Mouse (Mus musculus) forebrain, embryonic 10.5 days (tissue): Measurements from ENCODE around the gene Nup37. TPM values are rescaled to one million over a fixed set of nuclear protein-coding genes. Genes with fewer than 3 reads are reported as not detected.
A peak's percentile ranks its signal among the peaks of the same experiment; 100 is the strongest.

ENCODE experiments used
- DNase-seq: peaks from one replicate; pipeline ENCODE4 v3.0.0-alpha.2; 2017; ENCODE audit warnings: low spot score; ENCODE audit errors: extremely low spot score
- H3K27ac ChIP-seq: fragments of 300-500 bp; sonication (generic); 2 replicates; pipeline ENCODE4 v1.5.1; 2016; ENCODE audit warnings: mild to moderate bottlenecking
- H3K27me3 ChIP-seq: fragments of 300-500 bp; sonication (generic); 2 replicates; pipeline ENCODE4 v1.6.1; 2016; ENCODE audit warnings: mild to moderate bottlenecking; ENCODE audit not compliant: poor library complexity, severe bottlenecking
- H3K36me3 ChIP-seq: fragments of 300-500 bp; sonication (generic); replicated peaks from 2 replicates; pipeline ENCODE4 v1.6.1; 2016; ENCODE audit warnings: mild to moderate bottlenecking, moderate library complexity
- H3K4me1 ChIP-seq: fragments of 300-500 bp; sonication (generic); 2 replicates; pipeline ENCODE4 v1.6.1; 2016
- H3K4me3 ChIP-seq: fragments of 300-500 bp; sonication (generic); 2 replicates; pipeline ENCODE4 v1.5.1; 2016; ENCODE audit warnings: mild to moderate bottlenecking, moderate library complexity
- H3K9me3 ChIP-seq: fragments of 300-500 bp; sonication (generic); 2 replicates; pipeline ENCODE4 v1.6.1; 2016; ENCODE audit warnings: mild to moderate bottlenecking, moderate library complexity
- WGBS: fragments of 180-500 bp; shearing (Covaris S2); methylation state at CpG from one replicate; pipeline ENCODE4 v1.1.7; 2016; 5-methylcytosine and 5-hydroxymethylcytosine counted together
- polyA plus RNA-seq: library from polyadenylated mRNA; unstranded; fragments of >200 nt; fragmentation: Nextera tagmentation; extraction: Ambion mirVana; gene quantifications from 2 replicates; pipeline ENCODE4 v1.2.1, GENCODE M21; 2016

Gene Nup37
- polyA plus RNA-seq, 1 experiment from 2014 or later: 116 TPM

DNA sequence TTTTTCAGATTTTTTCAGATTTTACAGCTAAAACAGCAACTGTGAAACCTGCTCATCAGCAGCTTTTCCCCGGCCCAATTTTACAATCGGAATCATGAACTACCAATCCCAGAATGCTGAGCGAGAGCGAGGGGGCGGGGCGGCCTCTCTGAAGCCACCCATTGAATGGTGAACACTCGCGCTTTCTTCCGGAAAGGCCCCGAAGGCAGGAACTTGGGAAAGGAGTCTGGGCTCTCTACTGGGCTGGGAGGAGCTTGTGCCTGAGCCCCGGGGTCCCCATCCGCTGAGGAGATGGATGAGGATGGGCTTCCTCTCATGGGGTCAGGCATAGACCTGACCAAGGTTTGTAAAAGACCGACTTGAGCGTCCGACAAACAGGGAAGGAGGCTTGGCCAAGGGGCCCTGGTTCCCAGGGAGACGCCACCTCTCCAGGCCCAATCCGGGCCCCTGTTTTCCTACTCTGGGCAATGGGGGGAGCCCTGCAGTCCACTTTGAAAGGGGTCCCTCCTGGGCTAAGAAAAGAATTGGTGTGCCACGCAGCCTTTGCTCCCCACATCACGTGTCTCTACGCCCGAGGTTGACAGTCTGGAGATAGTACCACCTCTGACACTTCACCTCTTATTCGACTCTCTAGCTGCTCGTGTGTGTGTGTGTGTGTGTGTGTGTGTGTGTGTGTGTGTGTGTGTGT, 54.3 kb downstream of the Nup37 start, which contains the start of gene Washc3:
Washc3 (plus strand) TSS at position 143 of the 688 bp plus-strand sequence.
- peak; percentile 88 for DNase-seq
- Histone ChIP-seq H3K9me3 (no peaks in the 10 kb centered on the region), H3K27me3 (no peaks in the 10 kb centered on the region), H3K4me3 (peak within 1 kb of the TSS; percentile 68), H3K4me1 (peaks cover 13% of the 10 kb centered on the region), H3K36me3 (peaks cover 6% of the 10 kb centered on the region), H3K27ac (peak within 1 kb of the TSS; percentile 92)
- WGBS: 3% methylated on average over 23 of the region's 23 CpGs

DNA sequence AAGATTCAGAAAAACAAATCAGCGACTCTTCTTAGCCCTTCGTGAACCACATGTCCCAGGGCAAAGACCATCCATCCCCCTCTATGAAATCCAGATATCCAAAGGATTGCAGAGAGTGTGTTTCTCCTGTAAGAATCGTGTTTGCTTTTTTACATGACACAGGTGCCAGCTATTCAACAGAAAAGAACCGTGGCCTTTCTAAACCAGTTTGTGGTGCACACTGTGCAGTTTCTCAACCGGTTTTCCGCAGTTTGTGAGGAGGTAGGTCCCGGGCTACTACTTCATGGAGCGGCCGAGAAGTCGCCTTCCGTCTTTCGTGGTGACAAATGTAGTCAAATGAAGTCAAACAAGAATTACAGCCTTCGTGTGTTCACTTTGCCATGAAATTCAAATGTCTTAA, 54.9 kb downstream of the Nup37 start:
- Histone ChIP-seq H3K4me1 (peaks cover 13% of the 10 kb centered on the region), H3K27ac (peak overlapping the region; percentile 92), H3K36me3 (peaks cover 6% of the 10 kb centered on the region), H3K27me3 (no peaks in the 10 kb centered on the region), H3K9me3 (no peaks in the 10 kb centered on the region), H3K4me3 (peak overlapping the region; percentile 68)
- WGBS: 85% methylated on average over 13 of the region's 13 CpGs
- no peak for DNase-seq

DNA sequence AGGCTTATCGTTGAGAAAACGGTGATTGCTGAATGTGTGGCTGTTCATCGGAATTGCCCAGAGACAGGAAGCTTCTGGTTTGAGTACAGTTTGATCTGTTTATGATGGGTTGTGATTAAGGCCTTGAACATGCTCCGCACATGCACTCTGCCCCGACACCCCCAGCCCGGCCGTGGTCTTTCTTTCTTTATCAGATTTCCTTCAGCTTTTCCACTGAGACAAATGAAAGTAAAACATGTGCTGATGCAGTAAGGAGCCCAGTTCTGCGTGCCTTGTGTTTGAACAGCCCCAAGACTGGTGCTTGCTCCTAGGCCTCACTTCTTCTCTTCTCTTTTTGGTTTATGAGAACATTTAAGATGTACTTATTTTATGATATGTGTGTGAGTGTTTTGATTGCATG, 55.8 kb downstream of the Nup37 start:
- H3K9me3 ChIP-seq: no peaks in the 10 kb centered on the region
- WGBS: 93% methylated on average over 8 of the region's 8 CpGs
- H3K27me3 ChIP-seq: no peaks in the 10 kb centered on the region
- peaks cover 13% of the 10 kb centered on the region for H3K4me1 ChIP-seq
- no peak overlapping the region for H3K27ac ChIP-seq
- H3K36me3 ChIP-seq: peaks cover 6% of the 10 kb centered on the region
- no peak for DNase-seq
- H3K4me3 ChIP-seq: no peak overlapping the region

DNA sequence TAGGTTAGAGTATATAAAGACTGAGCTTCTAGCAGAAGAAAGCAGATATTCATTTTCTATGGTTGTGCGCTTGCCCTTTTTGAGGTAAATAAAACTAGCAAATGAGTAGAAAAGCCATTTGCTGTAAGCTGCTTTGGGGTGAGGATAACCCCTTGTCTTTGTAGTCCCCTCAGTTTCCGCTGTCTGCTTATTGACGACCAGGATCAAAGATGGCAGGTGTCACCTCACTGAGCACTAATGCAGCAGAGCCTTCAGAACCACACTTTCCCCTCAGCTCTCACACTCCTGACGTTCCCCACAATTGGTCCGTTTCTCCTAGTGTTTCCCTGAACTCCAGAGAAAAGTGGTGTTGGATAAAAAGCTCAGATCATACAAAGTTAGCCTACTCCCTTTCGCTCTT, 56.4 kb downstream of the Nup37 start:
- Histone ChIP-seq H3K4me3 (no peak overlapping the region), H3K9me3 (no peaks in the 10 kb centered on the region), H3K27ac (no peak overlapping the region), H3K36me3 (peaks cover 6% of the 10 kb centered on the region), H3K27me3 (no peaks in the 10 kb centered on the region), H3K4me1 (peaks cover 13% of the 10 kb centered on the region)
- DNase-seq: no peak
- WGBS: 92% methylated on average over 6 of the region's 6 CpGs

DNA sequence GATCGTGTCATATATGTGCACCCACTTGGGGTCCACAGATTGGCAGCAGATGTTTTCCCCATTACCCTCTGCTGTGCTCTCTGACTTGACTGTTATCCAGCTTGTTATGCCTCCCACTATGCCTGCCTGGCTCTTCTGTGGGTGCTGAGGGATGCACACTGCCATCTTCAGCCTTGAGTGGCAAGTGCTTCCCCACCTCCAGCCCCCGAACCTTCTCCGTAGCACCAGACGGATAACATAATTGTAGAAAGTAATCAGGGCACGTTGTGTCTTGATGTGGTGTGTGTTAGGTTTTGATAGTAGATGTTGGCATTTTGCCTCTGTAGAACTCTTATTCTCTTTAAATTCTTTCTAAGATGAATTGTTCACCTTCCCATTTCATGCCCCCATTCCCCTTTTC, 65.9 kb downstream of the Nup37 start:
- H3K9me3 ChIP-seq: no peaks in the 10 kb centered on the region
- no peak overlapping the region for H3K27ac ChIP-seq
- no peak overlapping the region for H3K4me3 ChIP-seq
- WGBS: 95% methylated on average over 5 of the region's 5 CpGs
- no peaks in the 10 kb centered on the region for H3K27me3 ChIP-seq
- DNase-seq: no peak
- H3K4me1 ChIP-seq: no peaks in the 10 kb centered on the region
- H3K36me3 ChIP-seq: peaks cover 13% of the 10 kb centered on the region

DNA sequence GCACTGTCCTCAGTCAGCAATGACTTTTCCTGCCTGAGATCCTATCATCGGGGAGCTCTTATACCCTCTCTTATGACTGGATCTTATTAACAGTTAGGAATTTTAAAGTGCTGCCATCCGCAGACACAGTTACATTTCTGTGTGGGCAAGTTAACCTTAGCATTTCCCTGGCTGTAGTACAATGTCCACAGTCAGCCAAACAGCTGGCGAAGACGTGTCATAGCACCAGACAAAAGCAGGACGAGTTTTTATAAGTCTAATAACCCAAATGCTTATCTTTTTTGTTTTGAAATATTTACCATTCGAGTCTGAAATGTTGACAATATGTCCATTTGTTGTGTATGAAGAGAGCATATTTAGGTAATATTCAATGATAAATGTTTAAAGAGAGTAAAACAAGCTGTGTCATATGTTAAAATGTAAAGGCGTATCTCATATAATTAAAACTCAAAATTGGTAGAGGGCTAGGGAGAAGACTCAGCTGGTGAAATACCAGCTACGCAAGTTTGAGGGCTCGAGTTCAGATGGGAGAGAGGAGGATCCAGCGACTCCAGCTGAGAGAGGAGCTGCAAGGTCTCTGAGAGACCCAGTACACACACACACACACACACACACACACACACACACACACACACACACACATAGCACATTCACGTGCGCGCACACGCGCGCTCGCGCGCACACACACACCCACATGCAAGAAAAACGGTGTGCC, 68.2 kb downstream of the Nup37 start:
- no peaks in the 10 kb centered on the region for H3K4me1 ChIP-seq
- DNase-seq: no peak
- 95% methylated on average over 20 of the region's 20 CpGs for WGBS
- no peak overlapping the region for H3K4me3 ChIP-seq
- H3K27me3 ChIP-seq: no peaks in the 10 kb centered on the region
- H3K36me3 ChIP-seq: peaks cover 13% of the 10 kb centered on the region
- H3K9me3 ChIP-seq: no peaks in the 10 kb centered on the region
- no peak overlapping the region for H3K27ac ChIP-seq

DNA sequence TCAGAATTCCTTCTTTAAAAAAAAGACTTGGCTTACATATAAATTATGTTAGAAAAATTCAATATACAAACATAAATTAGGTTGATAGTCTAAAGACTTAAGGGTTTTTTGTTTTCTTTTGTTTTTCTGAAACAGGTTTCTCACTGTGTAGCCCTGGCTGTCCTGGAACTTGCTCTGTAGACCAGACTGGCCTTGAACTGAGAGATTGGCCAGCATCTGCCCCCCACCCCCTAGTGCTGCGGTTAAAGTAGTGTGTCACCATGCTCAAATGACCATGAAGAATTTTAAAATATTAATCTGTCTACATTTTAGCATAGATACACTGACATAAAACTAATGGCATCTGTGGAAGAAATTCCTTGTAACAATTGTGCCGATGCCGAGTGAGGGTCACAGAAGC, 71.4 kb downstream of the Nup37 start:
- no peaks in the 10 kb centered on the region for H3K9me3 ChIP-seq
- no peaks in the 10 kb centered on the region for H3K27me3 ChIP-seq
- 96% methylated on average over 3 of the region's 3 CpGs for WGBS
- no peak overlapping the region for H3K4me3 ChIP-seq
- DNase-seq: no peak
- peaks cover 26% of the 10 kb centered on the region for H3K36me3 ChIP-seq
- H3K4me1 ChIP-seq: no peaks in the 10 kb centered on the region
- no peak overlapping the region for H3K27ac ChIP-seq

DNA sequence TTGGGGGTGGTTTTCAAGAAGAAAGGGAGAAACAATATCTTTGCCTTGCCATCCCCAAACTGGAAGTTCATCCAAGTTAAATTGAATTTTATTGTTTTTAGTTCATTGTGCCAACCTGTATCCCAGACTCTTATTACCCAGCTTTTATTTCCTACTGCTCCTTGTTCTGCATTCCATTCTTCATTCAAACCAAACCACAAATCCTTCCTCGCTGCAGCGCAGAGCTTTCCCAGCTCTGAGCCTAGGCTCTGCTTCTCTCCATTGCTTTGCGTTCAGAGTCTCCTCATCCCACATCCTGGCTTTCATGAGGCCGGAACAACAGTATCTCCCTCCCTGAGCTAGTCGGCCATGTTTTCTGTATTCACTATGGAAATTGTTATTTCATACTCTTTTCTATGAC, 74.9 kb downstream of the Nup37 start:
- Histone ChIP-seq H3K27ac (no peak overlapping the region), H3K27me3 (no peaks in the 10 kb centered on the region), H3K36me3 (peaks cover 26% of the 10 kb centered on the region), H3K4me3 (no peak overlapping the region), H3K4me1 (no peaks in the 10 kb centered on the region), H3K9me3 (no peaks in the 10 kb centered on the region)
- 95% methylated on average over 5 of the region's 5 CpGs for WGBS
- DNase-seq: no peak

DNA sequence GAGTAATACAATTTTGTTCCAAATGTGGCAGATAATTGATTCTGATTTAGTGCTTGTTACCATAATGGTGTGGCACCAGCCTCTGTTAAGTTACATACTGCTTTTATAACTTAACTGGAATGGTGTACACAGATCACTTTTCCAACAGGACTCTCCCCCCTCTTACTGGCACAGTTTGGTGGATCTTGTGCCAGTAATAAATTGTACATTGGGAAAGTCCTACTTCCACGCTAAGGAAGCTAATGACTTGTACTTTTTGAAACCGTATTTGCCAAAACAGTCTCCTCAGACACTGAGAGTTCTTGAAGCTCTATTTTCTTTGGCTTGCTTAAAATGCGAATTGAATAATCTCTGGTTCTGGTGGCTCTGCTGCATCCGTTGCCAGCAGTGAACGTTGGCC, 78.6 kb downstream of the Nup37 start:
- Histone ChIP-seq H3K27me3 (no peaks in the 10 kb centered on the region), H3K4me1 (no peaks in the 10 kb centered on the region), H3K27ac (no peak overlapping the region), H3K36me3 (peaks cover 28% of the 10 kb centered on the region), H3K4me3 (no peak overlapping the region), H3K9me3 (no peaks in the 10 kb centered on the region)
- WGBS: 95% methylated on average over 5 of the region's 5 CpGs
- no peak for DNase-seq

DNA sequence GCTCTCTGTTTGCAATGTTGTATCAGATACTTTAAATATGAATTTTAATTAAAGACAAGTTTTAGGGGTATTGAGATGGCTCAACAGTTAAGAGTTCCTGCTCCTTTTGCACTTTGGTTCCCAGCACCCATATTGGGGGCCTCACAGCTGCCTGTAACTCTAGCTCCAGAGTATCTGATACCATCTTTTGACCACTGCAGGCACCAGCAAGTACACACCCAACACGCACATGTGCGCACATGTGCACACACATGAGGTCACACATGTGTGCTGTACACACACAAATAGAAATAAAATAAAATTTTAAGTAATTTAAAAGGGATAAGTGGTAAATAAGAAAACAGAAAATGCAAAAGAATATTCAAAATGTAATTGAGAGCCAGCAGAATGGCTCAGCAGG, 81.2 kb downstream of the Nup37 start:
- H3K4me3 ChIP-seq: no peak overlapping the region
- 97% methylated on average over 2 of the region's 2 CpGs for WGBS
- DNase-seq: no peak
- no peak overlapping the region for H3K27ac ChIP-seq
- H3K27me3 ChIP-seq: no peaks in the 10 kb centered on the region
- 0 out of 2 replicates have a peak, but pooled peaks cover 6% of the 10 kb centered on the region for H3K4me1 ChIP-seq
- peaks cover 18% of the 10 kb centered on the region for H3K36me3 ChIP-seq
- no peaks in the 10 kb centered on the region for H3K9me3 ChIP-seq

Other genes starting within 250 kb of the Nup37 start
- gene Pmch, start 55.9 kb upstream of the Nup37 start, polyA plus RNA-seq: 0.38 and 0.83 TPM in 2 replicates
- gene Parpbp, start 51 bp upstream of the Nup37 start, polyA plus RNA-seq: 15.3 and 17.3 TPM in 2 replicates
- gene Washc3, start 54.1 kb downstream of the Nup37 start, polyA plus RNA-seq: 46.7 TPM in 2 replicates
- 0.36 and 0.38 TPM in 2 replicates for gene Dram1, start 232.1 kb downstream of the Nup37 start, polyA plus RNA-seq
- gene Gnptab, start 232.1 kb downstream of the Nup37 start, polyA plus RNA-seq: 8.3 and 9.0 TPM in 2 replicates